Mouse (Mus musculus) gastrocnemius, adult 8-10 months (tissue): ENCODE measurements around the gene Gm11027. TPM values are rescaled to one million over a fixed set of nuclear protein-coding genes. Genes with fewer than 3 reads are reported as not detected.
A peak's percentile ranks its signal among the peaks of the same experiment; 100 is the strongest.
"Not testable (repeated sequence)": the region's sequence is repeated elsewhere in the genome, so short reads cannot be mapped to it uniquely, and the experiment has no call there.

Experiments
- DNase-seq, 2 experiments: peaks; one replicate each; pipeline ENCODE4 v3.0.0; 2022; ENCODE audit warnings: low spot score in 2 of 2
- total RNA-seq, 4 experiments: library from RNA; stranded (reverse); gene quantifications; 2 replicates each; pipeline ENCODE4 v1.2.4; 2022

Gm11027 gene
- not detected for total RNA-seq

DNA sequence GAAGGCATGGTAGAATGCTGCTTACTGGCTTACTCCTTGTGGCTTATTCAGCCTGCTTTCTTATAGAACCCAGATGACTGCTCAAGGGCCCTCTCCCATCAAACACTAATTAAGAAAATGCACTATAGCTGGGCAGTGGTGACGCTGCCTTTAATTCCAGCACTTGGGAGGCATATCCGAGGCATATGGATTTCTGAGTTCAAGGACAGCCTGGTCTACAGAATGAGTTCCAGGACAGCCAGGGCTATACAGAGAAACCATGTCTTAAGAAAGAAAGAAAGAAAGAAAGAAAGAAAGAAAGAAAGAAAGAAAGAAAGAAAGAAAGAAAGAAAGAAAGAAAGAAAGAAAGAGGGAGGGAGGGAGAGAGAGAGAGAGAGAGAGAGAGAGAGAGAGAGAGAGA lies at the start of gene Gm11027:
TSS of gene Gm11027 (plus strand) at position 301 of the 400 bp plus-strand sequence.
- DNase-seq: not testable (repeated sequence)

DNA sequence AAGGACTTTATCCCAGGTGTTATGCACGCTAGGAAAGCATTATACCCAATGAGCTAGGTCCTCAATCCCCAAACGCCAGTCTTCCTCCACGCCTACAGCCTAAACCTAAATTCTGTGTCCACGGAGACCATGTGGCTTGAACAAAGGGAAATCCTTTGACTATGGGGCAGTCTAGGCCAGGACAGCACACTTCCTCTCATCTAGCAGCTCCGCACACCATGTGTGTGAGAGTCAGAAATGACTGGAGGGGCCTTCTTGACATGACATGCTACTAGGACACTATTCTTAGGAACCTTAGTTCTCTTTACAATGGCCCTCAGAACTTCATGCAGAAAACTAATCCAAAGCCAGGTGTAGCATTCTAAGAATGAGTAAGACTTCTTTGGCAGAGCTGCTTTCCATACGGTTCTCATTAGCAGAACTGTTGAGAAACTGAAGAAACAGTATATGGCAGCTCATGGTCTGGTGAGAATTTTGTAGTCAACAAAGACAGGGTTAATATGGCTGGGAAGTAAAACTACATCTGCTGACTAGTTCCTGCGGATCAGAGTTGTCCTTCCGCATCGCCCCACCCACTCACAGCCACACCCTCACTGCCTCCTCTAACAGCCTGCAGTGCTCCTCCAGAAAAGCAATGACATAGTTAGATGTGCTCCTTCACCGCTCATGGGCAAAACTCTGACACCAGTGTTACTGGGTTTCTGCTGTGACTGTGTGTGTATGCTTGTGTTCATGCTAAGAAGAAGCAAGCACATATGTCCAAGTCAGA lies 48.7 kb upstream of the Gm11027 start:
- no peak for DNase-seq

DNA sequence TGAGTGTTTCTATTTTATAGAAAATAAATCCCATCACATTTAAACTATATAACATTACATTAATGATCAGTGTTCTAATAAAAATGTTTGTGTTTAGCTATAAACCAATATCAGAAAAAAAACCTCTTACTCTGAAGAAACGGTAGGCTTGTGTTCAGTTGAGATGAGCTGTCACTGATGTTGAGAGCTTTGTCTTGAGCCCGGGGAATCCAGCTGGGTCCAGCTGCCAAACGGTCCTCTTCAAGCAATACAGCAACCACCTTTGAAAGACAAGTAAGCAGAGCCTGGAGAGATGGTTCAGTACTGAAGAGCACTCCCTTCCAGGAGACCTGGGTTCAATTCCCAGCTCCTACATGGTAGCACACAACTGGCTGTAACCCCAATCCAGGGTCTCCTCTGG lies 45.7 kb upstream of the Gm11027 start:
- no peak for DNase-seq

DNA sequence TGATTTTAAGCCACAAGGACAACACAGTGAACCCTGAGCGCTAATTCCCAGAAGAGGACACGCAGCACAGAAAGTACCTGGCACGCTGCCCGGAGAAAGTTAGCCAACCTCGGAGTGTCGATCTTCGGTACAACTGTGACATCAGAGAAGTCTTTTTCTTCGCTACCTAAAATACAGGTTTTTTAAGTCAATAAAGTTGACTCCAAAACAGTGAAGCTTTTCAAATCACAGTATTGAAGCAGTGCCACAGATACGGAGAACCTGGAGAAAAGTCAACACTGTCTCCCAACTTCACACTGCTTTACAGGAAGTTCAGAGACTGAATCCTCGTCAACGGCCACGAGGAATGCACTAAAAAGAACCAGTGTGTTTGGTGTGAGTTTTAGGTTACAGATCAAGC lies 43.6 kb upstream of the Gm11027 start:
- DNase-seq: peak; percentile 79 to 91

DNA sequence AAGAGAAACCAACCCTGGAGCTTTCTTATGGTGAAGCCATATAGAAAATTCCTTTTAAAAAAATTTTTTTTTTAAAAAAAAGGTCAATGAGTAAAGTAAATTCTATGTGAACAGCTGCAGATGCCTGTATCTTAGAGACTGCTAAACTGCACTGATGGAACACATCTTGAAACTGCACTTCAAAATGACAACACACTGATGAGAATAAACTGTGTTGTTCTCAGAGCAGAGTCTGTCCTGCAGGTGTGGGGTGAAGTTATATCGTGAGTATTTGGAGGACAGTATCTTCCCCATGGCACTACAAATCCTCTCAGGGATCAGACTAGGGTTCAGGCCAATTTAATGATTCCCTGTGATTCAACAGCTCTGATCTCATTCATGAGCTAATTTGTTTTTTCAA lies 43.1 kb upstream of the Gm11027 start:
- DNase-seq: no peak

DNA sequence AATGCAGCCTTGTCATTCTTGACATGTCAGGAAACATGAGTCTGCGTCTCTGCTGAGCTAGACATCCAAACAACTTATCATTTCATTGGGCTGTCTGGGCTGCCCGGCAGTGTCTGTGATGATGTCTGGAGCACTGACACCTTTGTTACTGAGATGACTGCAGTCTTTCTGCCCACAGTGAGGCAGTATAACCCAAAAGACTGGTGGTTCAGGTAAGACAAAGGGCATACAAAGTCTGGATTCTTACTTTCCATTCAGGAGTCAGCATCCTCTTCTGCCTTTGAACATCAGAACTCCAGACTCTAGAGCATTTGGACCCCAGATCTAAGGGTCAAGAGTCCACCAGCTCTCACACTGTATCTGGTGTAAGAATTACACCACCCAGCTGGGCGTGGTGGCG lies 39.8 kb upstream of the Gm11027 start:
- no peak for DNase-seq

DNA sequence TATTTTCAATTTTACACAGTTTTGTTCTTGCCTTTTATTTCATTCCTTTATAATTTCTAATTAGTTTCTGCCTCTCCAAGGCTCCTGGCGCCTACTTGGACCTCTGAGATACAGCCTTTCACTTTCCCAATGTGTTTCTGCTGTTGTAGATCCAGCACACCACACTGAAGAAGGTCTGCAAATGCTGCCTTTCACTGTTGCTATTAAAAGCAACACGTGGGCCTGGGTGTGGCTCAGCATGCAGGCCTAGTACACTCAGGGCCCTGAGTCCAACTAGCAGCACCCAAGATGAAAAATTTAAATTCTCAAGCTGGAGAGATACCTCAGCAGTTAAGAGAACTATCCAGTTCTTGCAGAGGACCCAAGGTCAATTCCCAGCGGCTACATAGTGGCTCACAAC lies 38.5 kb upstream of the Gm11027 start:
- peak; percentile 12 to 23 for DNase-seq

DNA sequence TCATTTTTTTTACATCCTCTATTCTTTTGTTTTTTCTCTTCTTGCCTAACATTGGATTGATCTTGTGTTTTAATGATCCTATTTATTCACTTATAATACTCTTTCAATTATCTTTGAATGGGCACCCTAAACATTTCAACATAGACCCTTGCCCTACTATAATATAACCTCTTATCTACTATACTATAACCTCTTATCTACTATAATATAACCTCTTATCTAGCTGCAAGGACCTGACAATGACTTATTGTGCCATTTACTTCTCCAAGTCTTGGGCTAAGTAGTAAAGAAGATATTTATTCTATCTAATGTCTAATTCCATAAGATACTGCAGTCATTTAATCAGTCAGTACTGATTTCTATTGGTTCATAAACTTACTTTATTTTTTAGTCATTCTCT lies 36.8 kb upstream of the Gm11027 start:
- no peak for DNase-seq

DNA sequence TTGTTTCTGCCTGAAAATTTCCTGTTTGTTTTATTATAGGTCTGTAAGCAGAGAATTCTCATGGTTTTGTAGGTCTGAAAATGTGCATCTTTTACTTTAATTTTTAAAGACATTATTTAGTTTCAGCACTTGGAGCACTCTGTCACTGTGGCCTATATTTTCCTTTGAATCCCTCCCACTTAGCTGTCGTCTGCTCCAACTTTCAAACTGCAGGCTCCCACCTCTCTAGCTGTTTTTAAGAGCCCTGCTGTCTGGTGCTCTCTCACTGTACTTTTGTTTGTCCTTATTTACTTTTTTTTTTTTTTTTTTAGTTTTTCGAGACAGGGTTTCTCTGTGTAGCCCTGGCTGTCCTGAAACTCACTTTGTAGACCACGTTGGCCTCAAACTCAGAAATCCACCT lies 36.4 kb upstream of the Gm11027 start:
- DNase-seq: no peak

DNA sequence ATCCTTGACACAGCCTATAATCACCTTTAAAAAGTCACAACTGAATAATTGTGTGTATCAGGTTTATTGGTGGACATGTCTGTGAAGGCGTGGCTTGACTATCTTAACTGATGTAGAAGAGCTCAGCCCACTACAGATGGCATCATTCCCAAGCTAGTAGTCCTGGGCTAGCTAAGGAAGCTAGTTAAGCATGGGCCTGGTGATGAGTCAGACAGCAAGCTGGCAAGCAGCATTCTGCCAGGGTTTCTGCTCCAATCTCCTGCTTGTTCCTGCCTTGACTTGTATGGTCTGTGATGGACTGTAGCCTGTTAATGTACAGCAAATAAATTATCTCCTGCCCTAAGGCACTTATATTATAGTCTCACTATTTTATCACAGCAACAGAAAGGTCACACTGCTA lies 30.6 kb upstream of the Gm11027 start:
- no peak for DNase-seq

DNA sequence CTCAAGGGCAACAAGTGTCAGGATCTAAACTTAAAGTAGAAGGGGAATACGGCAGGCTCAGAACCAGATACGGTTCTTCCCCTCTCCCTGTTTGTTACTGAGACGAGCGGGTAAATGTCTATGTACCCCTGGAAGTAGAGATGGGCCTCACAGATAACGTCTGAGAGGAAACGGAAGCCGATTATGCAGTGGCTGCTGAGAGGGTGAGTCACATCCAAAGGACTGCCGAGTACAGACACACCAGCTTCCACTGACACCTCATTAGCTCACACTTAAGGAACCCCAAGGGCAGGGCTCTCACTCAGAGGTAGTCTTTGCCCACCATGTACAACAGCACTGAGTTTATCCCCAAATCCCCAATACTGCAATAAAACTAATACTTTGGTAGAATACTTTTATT lies 20.5 kb upstream of the Gm11027 start:
- no peak for DNase-seq

DNA sequence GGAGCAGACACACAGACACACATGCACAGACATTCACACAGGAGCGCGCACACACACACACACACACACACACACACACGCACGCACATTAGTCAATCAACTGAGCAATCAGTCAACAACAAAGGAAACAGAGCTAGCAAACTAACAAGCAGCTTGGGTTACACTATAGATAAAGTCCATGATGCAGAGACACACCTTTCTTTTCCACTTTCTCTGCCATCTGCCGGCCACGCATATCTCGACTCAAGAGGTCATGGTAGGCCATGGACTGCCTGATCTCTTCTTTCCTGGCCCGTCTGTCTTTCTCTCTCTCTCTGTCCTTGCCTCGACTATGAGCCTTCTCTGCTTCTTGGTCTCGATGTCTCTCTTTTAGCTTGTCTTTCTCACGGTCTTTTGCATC lies 19.6 kb upstream of the Gm11027 start:
- no peak for DNase-seq

DNA sequence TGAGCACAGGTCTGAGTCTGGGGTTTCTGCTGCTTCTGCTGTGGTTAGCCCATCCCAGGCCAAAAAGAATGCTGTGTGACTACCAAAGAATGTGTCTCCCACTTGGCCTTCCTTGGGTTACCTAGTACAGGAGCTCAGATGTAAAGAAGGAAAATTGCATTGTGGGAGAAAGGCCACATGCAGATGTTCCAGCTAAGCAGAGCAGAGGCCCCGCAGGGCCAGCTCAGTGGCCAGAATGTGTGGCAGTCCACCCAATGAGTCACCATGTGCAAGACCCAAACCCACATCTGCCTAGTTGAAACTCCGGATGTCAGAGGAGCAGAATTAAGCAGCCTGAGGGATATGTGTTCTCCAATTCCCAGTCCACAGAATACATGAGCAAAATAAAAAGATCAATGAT lies 16.9 kb upstream of the Gm11027 start:
- DNase-seq: no peak

DNA sequence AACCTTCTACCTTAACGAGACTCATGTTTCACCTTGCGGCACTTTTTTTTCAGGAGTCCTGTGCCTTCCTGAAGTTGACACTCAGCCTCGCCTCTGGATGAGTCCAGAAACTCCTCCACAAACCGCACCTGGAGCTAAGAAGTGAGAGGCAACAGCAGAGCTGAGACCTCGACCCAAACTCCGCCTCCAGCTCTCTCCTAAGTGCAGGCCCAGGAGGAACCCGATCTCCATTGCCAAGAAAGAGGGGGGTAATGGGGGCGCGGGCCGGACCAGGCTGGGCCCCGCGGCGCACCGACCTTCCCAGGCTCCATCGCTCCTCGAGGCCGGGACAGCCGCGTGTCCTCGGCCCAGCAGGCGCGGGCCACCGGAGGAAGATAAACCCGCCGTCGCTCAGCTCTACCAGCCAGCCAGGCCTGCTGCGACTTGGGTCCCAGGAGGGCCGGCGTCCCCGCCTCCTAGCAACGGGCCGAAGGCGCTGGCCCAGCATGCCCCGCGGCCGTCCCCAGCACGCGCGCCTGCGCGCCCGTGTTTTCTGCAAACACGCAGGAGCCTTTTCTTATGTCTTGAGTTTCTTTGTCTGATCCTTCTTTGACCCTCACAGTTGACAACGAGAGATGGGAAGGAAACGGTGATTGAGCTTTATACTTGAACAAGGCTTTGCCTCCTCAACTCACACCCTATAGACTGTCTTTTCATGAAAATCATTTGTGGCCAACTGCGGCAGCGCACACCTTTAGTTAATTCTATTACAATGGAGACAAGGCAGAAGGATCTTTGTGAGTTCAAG lies 12.4 kb upstream of the Gm11027 start, which contains the start of gene Wdr60:
TSS of gene Wdr60 (minus strand) at position 468 of the 787 bp plus-strand sequence.
- DNase-seq: peak; percentile 81 to 86

DNA sequence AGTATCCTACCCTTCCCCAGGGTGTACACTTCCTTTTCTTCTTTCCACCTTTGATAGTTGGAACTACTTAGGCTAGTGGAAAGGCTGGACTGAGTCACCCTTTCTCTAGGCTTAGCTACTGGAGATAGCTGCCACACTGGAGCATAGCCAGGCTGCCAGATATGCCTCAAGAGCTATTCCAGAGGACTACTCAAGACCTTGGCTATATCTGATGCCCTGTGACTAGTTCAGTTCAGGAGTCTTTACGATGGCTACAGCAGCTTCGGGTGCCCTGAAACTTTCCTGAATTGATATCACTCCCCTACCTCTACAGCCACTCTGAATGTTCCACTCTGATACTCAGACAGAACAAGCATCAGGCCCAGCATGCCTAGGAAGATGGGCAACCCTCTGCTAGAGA lies 10.4 kb upstream of the Gm11027 start:
- no peak for DNase-seq

DNA sequence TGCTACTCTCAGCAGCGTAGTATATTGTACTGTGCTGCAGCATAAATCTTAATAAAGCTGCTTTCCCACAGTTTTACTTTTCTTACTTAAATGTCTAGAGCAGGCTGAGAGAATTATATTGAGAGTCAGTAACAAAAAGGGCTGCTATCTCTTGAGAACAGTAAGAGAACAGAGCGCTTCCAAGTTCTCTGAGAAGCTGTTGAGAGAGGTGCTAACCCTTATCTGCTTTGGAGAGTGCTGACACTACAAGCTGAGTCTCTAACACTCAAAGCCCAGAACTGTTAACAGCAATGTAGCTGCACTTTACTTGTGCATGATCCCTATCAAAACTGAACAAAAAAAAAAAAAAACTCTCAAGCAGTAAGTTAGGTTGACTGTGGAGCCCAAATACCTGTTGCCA lies 9.9 kb upstream of the Gm11027 start:
- no peak for DNase-seq

DNA sequence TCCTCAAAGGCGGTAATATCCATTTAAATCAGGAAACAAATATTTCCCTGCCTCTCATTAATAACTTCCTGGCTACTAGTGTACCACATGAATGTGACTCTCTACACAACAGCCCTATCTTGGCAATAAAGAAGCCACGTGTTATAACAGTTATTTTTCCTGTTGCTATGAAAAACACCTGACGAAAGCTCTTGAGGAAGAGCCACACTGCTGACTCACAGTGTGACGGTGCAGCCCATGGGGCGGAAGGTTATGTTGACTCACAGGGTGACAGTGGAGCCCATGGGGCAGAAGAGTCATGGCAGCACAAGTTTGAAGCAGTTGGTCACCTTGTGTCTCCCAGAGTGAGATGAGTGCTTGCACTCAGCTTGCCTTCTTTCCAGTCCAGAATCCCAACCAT lies 5.7 kb upstream of the Gm11027 start:
- no peak for DNase-seq

DNA sequence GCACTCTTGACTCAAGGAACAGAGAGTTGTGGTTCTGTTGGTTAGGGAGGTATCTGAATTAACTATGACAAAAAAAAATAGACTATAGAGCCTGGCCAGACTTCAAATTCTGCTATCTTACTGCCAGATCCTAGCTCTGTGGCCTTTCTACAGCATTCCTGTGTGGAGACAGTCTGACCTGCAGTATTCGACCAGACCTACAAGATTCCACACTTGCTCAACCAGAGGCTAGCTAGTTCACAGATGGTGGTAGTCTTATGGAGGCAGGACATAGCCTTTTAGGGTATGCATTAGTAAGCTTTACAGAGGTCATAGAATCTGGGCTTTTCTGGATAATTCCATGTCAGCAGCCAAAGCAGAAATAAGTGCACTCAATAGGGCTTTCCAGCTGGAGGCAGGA lies 4.6 kb upstream of the Gm11027 start:
- no peak for DNase-seq

DNA sequence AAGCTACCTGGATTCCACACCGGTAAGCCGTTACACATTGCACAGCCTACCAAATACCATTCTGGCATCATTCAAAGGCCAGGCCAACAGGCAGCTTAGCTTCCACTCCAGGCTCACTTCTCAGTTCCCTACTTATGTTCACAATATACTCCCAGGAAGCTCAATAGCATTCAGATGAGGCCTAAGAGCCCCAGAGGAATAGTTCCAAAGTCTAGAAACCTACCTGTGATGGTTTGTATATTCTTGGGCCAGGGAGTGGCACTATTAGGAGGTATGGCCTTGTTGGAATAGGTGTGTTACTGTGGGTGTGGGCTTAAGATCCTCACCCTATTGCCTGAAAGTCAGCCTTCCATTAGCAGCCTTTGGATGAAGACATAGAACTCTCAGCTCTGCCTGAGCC lies 4.1 kb upstream of the Gm11027 start:
- DNase-seq: no peak

DNA sequence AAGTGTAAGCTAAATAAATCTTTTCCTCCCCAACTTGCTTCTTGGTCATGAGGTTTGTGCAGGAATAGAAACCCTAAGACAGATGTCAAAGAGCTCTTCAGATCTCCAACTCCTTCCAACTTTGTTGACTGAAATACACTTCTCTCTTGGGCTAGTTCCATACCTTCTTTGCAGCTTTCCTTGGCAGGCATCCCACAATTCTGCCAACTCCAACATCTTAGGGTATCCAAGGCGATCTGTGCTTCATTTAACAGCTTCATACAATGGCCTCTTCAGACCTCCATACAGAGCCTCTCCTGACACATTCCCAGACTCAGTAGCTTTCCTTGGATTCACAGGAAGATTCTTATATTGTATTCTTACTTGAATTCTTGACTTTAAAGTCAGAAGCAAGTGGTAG lies 1.5 kb upstream of the Gm11027 start:
- DNase-seq: no peak

DNA sequence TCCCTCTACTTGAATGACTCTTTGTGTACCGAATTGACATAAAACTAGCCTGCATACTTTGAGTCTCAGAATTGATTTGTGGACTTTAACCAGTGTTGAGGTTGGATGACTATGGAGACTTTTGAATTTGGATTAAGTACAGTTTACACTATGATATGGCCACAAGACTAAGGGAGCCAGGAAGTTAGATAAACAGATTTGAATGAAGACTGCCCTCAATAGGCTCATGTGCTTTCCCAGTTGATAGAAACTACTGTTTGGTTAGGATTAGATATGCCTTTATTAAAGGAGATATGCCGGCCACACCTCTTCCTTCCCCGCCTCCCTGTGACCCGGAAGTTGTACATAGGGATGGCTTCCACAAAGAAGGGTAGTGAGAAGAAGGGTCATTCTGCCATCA lies 445 bp downstream of the Gm11027 start:
- no peak for DNase-seq

DNA sequence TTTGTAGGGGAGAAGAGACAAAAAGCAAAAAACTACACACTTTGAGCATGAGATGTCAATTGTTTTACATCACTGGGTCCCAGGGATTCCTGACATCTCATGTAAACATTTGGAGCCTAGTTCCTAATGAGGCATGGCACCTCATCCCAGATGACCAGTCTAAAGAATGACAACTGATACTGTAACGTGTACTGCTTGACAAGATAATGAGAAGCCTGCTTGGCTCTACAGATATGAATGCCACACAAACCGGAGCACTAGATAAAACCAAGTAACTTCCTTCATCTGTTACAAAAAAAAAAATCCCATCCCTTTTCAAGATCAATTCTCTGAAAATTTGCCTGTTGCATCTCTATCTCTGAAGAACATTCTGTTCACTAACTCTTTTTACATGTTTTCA lies 1.8 kb downstream of the Gm11027 start:
- DNase-seq: no peak

DNA sequence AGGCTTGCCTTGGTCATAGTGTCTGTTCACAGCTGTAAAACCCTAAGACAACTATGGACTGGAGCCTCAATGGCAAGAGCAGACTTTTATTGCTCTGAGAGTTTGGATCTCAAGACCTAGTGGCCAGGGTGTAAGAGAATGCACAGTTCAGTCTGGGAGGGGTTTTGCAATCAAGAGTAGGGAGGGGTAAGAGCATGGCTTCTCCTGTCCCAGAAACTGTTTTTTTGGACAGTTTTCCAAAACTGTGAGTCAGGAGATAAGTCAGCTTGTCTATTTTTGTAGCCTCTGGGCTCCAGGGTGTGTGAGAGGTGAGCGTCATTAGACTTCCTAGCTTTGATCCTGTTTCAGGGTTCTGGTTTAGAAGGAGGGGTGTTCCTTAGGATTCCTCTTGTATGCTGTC lies 3.4 kb downstream of the Gm11027 start:
- no peak for DNase-seq
